Mouse (Mus musculus): ENCODE measurements at regions not wholly inside any gene's neighbourhood (a gene's known extent, or its start where the extent isn't known, plus 50 kb on each side); places are given as distances from the start of the nearest gene placed in this dataset.

GRCm38 (mm10) chr12:25382961-25383360, 286.0 kb upstream of the Id2 start:
- no peak for DNase-seq (ENCODE audit: low spot score)

GRCm38 (mm10) chr12:25382475-25382874, 285.5 kb upstream of the Id2 start:
- DNase-seq (ENCODE audit: low spot score), result no peak

DNA sequence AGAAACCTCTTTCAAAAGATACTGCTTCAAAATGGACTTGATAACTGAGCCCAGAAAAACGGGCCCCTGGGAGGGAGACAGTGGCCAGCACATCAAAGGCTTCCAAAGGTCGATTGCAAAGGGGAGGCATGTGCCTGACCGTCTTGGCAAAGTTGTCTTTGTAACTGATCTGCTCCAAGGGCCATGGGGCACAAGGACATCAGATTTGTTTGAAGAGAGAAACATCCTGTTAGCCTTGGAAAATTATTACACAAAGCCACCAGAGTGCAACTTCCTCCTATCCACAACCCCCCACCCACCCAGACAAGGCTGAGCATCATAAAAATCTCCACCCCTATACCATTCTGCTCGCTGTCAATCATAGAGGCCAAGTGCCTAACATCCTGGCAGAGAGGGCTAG, 284.7 kb upstream of the Id2 start:
- DNase-seq (ENCODE audit: low spot score), result no peak

DNA sequence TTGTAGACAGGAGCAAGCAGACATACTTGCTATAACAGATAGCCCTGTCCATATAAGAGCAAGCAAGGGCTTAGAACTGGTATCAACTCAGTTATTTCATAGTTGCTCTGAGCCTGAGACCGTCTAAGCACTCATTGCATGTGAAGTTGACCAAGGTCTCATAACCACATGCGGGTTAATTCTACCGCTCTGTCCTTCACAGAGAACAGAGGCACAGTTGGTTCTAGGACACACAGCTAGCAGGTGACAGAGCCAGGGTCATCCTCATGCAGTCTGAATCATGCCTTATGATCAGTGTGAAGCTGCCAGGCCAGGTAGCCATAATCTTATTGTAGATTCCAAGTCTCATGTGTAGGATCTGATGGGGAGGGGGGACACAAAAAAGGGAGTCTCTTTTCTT, 283.1 kb upstream of the Id2 start:
- DNase-seq (ENCODE audit: low spot score), result no peak

- no peak for DNase-seq (ENCODE audit: low spot score)
These were observed 282.1 kb upstream of the Id2 start for GRCm38 (mm10) chr12:25379016-25379415.

GRCm38 (mm10) chr12:25378036-25378645, 281.2 kb upstream of the Id2 start:
- DNase-seq (ENCODE audit: low spot score), result peak; percentile 6

- no peak for DNase-seq (ENCODE audit: low spot score)
These were observed 279.5 kb upstream of the Id2 start for GRCm38 (mm10) chr12:25376451-25376850.

GRCm38 (mm10) chr12:25367541-25367940, 270.6 kb upstream of the Id2 start:
- no peak for DNase-seq (ENCODE audit: low spot score)

DNA sequence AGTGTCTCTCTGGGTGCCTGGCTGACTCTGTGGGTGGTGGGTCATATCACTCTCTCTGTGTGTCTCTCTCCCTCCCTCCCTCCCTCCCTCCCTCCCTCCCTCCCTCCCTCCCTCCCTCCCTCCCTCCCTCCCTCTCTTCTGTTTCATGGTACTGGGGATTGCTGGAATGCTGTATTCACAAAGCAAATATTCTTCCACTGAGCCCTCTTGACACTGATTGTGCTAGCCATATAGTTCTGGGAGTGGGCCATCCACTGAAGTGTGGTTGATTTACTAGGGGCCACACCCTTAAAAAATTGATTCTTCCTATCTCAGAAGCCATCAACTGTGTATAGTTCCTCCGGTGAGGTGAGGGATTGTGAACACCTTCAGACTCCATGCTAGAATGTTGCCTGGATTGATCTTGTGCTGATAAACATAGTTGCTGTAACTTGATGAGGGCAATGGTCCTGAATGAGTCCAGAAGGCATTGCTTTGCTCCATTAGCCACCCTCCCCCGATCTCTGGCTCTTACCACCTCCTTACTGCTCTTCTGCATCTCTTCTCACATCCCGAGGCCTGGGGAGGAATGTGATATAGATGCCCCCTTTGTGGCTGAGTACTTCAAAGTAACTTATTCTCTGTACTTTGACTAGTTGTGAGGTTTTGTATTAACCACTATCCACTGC, 268.8 kb upstream of the Id2 start:
- DNase-seq (ENCODE audit: low spot score), result no peak

DNA sequence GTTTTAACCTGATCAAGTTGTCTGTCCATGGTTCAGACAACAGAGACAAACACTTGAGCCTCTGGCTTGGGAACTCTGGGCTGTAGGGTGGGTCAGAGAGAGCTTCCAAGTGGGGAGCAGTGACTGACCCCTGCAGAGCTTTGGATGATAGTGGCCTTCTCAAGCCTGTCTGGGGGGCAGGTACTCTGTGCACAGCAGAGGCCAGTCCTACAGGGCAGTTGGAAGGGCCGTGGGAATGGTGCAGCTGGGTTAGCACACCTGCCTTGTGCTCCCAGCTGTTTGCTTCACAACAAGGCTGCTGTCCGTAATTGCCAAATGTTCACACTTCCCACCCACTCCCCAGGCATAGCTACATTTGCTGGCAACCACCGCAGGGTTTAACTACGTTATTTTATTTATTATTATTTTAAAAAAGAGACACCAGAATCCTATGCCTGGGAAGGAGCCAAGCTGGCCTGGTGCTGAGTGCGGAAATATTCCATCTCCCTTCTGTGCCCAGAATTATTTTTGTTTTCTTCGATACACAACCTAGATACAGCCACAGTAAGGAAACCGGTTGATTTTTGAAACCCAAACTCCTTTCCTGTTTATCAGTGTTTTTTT, 268.1 kb upstream of the Id2 start:
- no peak for DNase-seq (ENCODE audit: low spot score)

DNA sequence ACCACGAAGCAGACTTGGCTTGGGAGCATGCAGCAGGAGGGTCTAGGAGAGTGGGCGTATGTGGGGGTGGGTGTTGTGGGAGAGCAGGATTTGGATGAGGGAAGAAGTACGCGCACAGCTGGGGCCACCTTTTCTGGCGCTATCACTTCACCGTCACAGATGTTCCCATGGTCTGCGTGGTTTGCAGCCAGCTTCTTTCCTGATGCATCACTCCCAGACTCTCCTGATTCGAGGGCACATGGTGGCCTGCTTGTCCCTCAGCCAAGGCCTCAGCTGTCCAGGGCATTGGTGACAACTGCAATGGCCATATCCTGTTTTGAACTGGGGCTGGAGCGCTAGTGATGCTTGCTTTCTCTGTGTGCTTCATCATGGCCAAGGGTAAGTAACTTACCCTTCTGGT, 266.9 kb upstream of the Id2 start:
- DNase-seq (ENCODE audit: low spot score), result no peak

DNA sequence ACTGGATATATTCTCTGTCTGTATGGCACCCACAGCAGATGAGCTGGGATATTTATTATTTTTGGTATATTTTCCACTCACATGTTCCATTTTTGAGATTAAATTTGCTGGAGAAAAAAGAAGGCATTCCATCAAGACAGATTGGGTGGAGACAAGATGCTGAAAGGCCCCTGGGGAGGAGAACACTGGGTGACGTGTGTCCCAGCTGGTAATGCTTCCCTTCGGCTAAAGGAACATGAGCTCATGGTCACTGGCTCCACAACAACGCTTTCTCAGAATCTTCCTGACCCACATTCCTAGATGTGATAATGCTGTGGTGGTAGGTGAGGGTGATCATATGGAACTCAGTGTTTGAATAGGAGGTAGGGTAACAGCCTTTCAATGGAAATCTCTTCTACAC, 266.4 kb upstream of the Id2 start:
- DNase-seq (ENCODE audit: low spot score), result no peak

DNA sequence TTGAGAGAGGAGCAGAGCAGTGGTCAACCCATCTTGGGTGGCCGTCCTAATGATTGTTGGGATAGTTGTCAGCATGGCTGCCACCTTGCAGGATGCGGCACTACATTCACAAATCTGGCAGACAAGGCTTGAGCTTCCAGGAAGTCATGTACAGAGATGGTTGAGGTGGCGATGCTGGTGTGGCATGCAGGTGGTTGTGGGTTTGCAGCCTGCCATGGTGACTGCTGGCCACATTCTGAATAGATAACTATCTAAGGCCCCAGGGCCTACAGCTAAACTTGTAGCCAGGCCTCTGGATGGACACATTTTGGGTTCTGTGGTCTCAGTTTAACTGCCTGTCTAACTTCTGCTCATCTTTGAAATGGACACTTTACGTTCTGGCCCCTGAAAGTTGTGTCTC, 265.8 kb upstream of the Id2 start:
- no peak for DNase-seq (ENCODE audit: low spot score)

GRCm38 (mm10) chr12:25360726-25361125, 263.8 kb upstream of the Id2 start:
- no peak for DNase-seq (ENCODE audit: low spot score)

DNA sequence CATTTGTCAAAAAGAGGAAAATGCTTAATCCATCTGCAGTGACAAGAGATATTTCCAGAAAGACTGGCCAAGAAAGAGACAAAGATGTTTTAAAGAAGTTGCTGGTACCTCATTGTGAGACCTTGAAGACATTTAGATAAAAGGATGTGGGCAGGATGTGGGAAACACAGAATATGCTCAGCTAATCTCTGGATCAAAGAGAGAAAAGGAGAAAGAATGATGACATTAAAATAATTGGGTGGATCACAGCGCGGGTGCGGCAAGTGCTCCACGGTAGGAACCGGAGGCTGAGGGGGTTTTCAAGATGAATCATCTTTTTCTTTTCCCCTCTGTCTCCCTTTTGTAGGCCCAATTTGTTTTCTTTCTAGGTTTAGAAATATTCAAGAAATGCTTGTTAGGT, 263.0 kb upstream of the Id2 start:
- DNase-seq (ENCODE audit: low spot score), result no peak

GRCm38 (mm10) chr12:25358846-25359525, 262.0 kb upstream of the Id2 start:
- DNase-seq (ENCODE audit: low spot score), result no peak

GRCm38 (mm10) chr12:25356774-25357173, 259.8 kb upstream of the Id2 start:
- no peak for DNase-seq (ENCODE audit: low spot score)

GRCm38 (mm10) chr12:25355217-25355616, 258.3 kb upstream of the Id2 start:
- DNase-seq (ENCODE audit: low spot score), result no peak

DNA sequence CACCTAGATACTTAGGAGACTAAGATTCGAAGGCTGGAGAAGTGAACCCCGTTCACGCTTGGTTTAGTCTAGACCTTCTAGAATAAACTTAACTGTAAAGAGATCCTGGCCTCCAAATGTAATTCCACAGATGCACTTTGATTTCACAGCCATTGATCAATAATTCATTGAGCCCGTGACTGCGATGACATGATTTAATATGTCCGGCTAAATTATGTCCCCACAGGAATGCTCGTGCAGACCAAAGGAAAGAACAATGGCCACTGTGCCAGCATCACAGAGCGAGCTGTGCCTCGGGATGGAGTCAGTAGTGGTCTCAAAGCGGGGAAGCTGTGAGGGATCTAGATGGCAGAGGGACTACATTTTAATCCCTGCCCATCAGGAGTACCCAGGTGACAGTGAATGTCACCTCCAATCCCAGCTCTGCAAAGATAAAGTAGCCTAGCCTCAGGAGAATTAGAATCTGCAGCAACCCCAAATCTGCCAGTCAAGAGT, 256.5 kb upstream of the Id2 start:
- no peak for DNase-seq (ENCODE audit: low spot score)

DNA sequence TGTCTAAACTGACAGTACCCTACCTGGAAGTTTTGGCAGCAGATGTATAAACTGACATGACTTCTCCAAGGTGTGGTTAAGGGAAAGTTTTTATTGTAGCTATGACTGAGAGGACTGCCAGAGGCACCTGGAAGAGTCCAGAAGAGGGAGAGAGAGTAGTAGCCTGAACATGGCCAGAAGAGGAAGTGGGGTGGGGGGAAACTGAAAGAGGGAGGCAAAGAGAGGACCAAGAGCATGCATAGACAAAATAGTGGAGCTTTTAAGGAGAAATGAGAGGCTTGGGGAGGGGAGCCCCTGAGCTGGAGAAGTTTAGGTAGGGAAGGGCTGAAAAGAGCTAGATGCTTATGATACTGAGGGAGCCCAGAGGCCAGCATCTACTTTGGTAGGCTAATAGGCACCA, 255.2 kb upstream of the Id2 start:
- no peak for DNase-seq (ENCODE audit: low spot score)

DNA sequence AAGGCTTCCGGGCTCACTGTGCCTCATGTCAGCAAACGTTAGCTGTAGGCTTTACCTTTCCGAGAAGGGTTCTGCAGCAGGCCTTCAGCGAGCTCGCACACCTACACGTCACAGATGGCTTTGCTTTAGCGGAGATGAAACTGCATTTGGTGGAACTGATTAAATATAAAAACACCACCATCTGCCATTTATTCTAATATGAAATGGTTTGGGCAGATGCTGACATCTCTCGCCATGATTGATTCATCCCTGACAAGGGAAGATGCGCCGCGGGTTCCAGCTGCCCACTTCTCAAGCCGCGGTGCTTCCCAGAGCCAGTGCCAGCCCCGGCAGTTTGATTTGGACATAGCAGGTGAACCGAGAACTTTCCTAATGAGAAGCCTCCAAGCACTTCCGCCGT, 247.4 kb upstream of the Id2 start:
- no peak for DNase-seq (ENCODE audit: low spot score)

GRCm38 (mm10) chr12:25338771-25339170, 241.8 kb upstream of the Id2 start:
- DNase-seq (ENCODE audit: low spot score), result no peak

- no peak for DNase-seq (ENCODE audit: low spot score)
These were observed 239.0 kb upstream of the Id2 start for GRCm38 (mm10) chr12:25335930-25336329.

Measured in adipocyte (in vitro differentiated cells).